Mouse (Mus musculus) ES-E14 (cell line): Measurements from ENCODE around the gene Pcdh9.

ENCODE experiments used
- CHD2 ChIP-seq: IDR thresholded peaks from 2 replicates; pipeline ENCODE4 v1.6.1; 2014; ENCODE audit warnings: mild to moderate bottlenecking, low read depth, low read length, inconsistent platforms
- HCFC1 ChIP-seq: IDR thresholded peaks from 2 replicates; pipeline ENCODE4 v1.6.1; 2012; ENCODE audit warnings: low read length, inconsistent platforms, borderline replicate concordance; ENCODE audit not compliant: insufficient read depth
- MAFK ChIP-seq: IDR thresholded peaks from 2 replicates; pipeline ENCODE4 v1.6.1; 2014; ENCODE audit warnings: mild to moderate bottlenecking, low read depth, low read length, inconsistent platforms; ENCODE audit not compliant: insufficient read depth
- ZNF384 ChIP-seq: IDR thresholded peaks from 2 replicates; pipeline ENCODE4 v1.6.1; 2012; ENCODE audit warnings: low read depth, low read length, inconsistent platforms

DNA sequence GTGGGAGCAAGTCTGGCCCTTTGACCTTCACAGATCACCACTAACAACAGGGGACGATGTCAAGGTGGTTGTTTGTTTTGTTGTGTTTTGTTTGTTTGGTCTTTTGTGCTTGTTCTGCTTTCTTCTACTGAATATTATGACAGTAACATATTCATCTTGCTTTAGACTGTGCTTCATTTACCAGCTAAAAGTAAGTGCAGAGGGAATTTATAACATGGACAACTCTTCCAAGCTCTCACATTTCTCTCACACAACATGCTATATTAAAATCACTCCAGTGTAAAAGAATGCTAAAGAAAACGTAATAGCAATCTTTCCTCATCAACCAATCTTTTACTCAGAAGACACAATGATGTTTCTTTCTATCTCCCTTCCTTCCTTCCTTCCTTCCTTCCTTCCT, 787.7 kb downstream of the Pcdh9 start:
- TF ChIP-seq HCFC1 (no peak), MAFK (no peak), ZNF384 (no peak), CHD2 (no peak)
